17 mouse cellular contexts compared by ENCODE assay signal in the genomic region with DNA sequence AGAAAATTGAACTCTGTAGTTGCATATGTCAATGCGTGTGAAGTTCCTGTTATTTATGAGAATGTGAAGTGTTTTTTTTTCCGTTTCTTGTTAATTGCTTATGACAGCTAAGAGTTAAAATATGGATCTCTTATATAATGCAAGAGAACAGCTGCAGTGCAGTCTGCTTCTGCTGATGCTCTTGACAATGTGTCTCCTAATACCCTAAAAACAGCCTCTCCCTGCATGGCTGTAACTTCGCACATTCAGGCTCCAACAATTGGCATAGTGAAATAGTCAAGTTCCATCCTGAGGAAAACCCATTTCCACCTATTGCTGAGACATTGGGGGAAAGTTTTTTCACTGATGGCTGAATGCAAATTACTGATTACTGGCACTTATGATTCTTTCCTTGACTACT.
A peak's percentile ranks its signal among the peaks of the same experiment; 100 is the strongest.
DNase-seq lines count a peak whose midpoint lies in the region; ATAC-seq lines count a peak whose summit lies in the region.
"Had no signal": no experiment of that assay in that cellular context is flagged by ENCODE, and none has a peak within 500 bp of the region (broad histone marks: within the 10 kb centered on the region; RNA-seq: fewer than 3 reads in every experiment).

No protein-coding gene starts in this region.

- ATAC-seq in frontal cortex, adult (ENCODE audit: low TSS enrichment), result peak; percentile 74
- ATAC-seq: forebrain, embryonic 15.5 days; hindbrain, embryonic 16.5 days; midbrain, embryonic 15.5 days had no signal

- DNase-seq in frontal cortex, postnatal 14 days (ENCODE audit: low spot score in 2 of 2), result no peak
- DNase-seq in left cerebral cortex, adult 11 months (ENCODE audit: low spot score), result peak; percentile 8
- DNase-seq in left cerebral cortex, postnatal 36 days (ENCODE audit: low spot score in 2 of 2), result no peak
- peak; percentile 1 to 4 for DNase-seq in right cerebral cortex, adult 2 months (ENCODE audit: low spot score in 2 of 2)
- no peak for DNase-seq in right cerebral cortex, postnatal 36 days (ENCODE audit: low spot score in 2 of 2)
- no peak for DNase-seq in ovary, postnatal 36 days (ENCODE audit: low spot score)
- DNase-seq: adrenal gland, postnatal 10 days; cerebellum, adult 11-12 months; cerebellum, adult 9-11 months; gastrocnemius, postnatal 25 days; heart, adult 11 months; kidney, adult 18-20 months; kidney, postnatal 36 days had no signal

- intact Hi-C loops in left cerebral cortex, postnatal 36 days (cut with DNase I), result no loop called here

Comparison
In these comparisons a context has a peak if more than half of its experiments do, and no peak if none do; other contexts are left out.
1. DNase-seq: peak in left cerebral cortex, adult 11 months (single experiment) and right cerebral cortex, adult 2 months (2 of 2); none in frontal cortex, postnatal 14 days (0 of 2), left cerebral cortex, postnatal 36 days (0 of 2), right cerebral cortex, postnatal 36 days (0 of 2) and ovary, postnatal 36 days (single experiment).